Mouse (Mus musculus) liver, embryonic 14.5 days (tissue): ENCODE data around the gene Ugt1a7c.

Experiments used
- CTCF ChIP-seq: IDR thresholded peaks from 2 replicates; pipeline ENCODE4 v1.5.1; 2016; ENCODE audit warnings: antibody characterized with exemption, low read depth, control low read depth
- EP300 ChIP-seq: IDR thresholded peaks from 2 replicates; pipeline ENCODE4 v1.6.1; 2016; ENCODE audit warnings: antibody characterized with exemption, low read depth

- no peak for TF ChIP-seq CTCF
- no peak for TF ChIP-seq EP300
These were observed 141.1 kb downstream of the Ugt1a7c start for GRCm38 (mm10) chr1:88235894-88236415.
